Mouse (Mus musculus): ENCODE measurements at regions not wholly inside any gene's neighbourhood (a gene's known extent, or its start where the extent isn't known, plus 50 kb on each side); places are given as distances from the start of the nearest gene placed in this dataset.

DNA sequence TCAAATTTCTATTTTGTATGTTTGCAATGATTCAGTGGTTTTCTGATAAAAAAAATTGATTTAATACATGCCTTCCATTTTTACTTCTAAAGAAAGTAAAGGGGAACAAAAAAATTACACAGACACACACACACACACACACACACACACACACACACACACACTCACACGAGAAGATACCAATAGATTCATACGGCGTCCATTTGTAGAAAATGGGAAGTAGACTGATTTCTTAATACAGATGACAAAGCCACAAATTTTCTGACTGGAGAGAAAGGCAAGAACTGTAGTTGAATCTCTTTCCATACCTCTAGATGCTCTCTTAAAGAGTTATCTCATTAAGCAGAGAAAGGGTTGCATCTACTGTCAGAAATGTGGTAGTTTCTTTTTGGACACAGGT is 424.9 kb upstream of the Dcn start:
- Histone ChIP-seq H3K4me3 (ENCODE audit: low read depth, low read length) (no peak overlapping the region), H3K4me2 (no peak overlapping the region), H3K36me3 (ENCODE audit: control insufficient read depth, insufficient read depth, low read length) (no peaks in the 10 kb centered on the region), H3K9ac (ENCODE audit: low read length) (no peak overlapping the region), H3K27me3 (ENCODE audit: control insufficient read depth, insufficient read depth, low read length) (no peaks in the 10 kb centered on the region), H3K27ac (ENCODE audit: low read depth, low read length) (no peak overlapping the region), H3K4me1 (ENCODE audit: control insufficient read depth, insufficient read depth, low read length) (no peaks in the 10 kb centered on the region), H3K9me3 (ENCODE audit: control insufficient read depth, low read length) (no peaks in the 10 kb centered on the region)
- DNase-seq (ENCODE audit: low spot score, missing footprints): no peak
- ATAC-seq (ENCODE audit: low FRiP score): no peak
- 90% methylated on average over 3 of the region's 3 CpGs for WGBS

- Histone ChIP-seq H3K36me3 (ENCODE audit: control insufficient read depth, insufficient read depth, low read length) (no peaks in the 10 kb centered on the region), H3K27me3 (ENCODE audit: control insufficient read depth, insufficient read depth, low read length) (no peaks in the 10 kb centered on the region), H3K4me1 (ENCODE audit: control insufficient read depth, insufficient read depth, low read length) (no peaks in the 10 kb centered on the region), H3K4me2 (no peak overlapping the region), H3K4me3 (ENCODE audit: low read depth, low read length) (no peak overlapping the region), H3K9ac (ENCODE audit: low read length) (no peak overlapping the region), H3K9me3 (ENCODE audit: control insufficient read depth, low read length) (no peaks in the 10 kb centered on the region), H3K27ac (ENCODE audit: low read depth, low read length) (no peak overlapping the region)
- 85% methylated on average over 3 of the region's 3 CpGs for WGBS
- no peak for DNase-seq (ENCODE audit: low spot score, missing footprints)
- no peak for ATAC-seq (ENCODE audit: low FRiP score)
Measured at GRCm38 (mm10) chr10:97061961-97062360, 417.4 kb upstream of the Dcn start.

- Histone ChIP-seq H3K9ac (ENCODE audit: low read length) (no peak overlapping the region), H3K27ac (ENCODE audit: low read depth, low read length) (no peak overlapping the region), H3K27me3 (ENCODE audit: control insufficient read depth, insufficient read depth, low read length) (no peaks in the 10 kb centered on the region), H3K36me3 (ENCODE audit: control insufficient read depth, insufficient read depth, low read length) (no peaks in the 10 kb centered on the region), H3K4me1 (ENCODE audit: control insufficient read depth, insufficient read depth, low read length) (no peaks in the 10 kb centered on the region), H3K4me3 (ENCODE audit: low read depth, low read length) (no peak overlapping the region), H3K9me3 (ENCODE audit: control insufficient read depth, low read length) (no peaks in the 10 kb centered on the region), H3K4me2 (no peak overlapping the region)
- ATAC-seq (ENCODE audit: low FRiP score) (no peak), DNase-seq (ENCODE audit: low spot score, missing footprints) (no peak)
Measured at GRCm38 (mm10) chr10:97064546-97064945, 414.9 kb upstream of the Dcn start.

DNA sequence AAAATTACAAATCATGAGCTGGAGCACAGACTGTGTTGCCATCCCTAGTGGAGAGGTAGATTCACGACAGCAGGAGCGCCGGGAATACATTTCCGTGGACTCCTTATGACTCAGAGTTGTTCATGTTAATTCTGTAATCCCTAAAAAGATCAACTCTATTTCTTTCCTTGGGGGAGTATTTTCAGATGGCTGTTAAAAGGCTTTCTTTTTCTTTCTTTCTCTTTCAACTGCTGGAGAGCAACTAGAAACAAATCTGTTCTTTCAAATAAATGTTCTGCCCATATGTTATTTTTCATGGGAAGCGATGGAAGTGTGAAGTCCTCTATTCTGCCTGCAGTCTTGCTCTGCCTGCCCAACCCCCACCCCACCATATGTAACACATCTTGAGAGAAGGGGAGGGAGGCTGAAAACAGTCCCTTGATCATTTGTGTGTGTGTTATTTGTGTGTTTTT is 401.4 kb upstream of the Dcn start:
- 85% methylated on average over 5 of the region's 5 CpGs for WGBS
- ATAC-seq (ENCODE audit: low FRiP score) (no peak), DNase-seq (ENCODE audit: low spot score, missing footprints) (no peak)

DNA sequence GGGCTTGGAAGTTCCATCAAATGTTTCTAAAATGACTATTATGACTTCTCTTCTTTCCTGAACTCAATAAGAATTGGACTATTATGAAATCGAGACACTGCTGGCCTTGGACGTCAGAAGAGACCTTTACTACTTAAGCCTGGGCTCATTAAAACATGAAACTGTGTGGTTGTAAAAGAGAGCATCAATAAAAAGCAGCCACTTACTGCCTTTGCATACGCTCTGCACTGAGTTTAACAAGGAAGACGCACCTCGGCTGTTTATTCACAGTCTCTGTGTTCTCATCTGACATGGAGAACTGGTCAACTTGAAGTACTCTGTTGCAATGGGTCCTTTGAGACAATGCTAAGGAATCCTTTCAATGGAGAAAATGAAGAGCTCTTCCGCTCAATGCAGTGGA is 399.8 kb upstream of the Dcn start:
- ATAC-seq (ENCODE audit: low FRiP score): no peak

More for the DNA sequence above, 401.4 kb upstream of the Dcn start:
- Histone ChIP-seq H3K36me3 (ENCODE audit: control insufficient read depth, insufficient read depth, low read length) (no peaks in the 10 kb centered on the region), H3K9ac (ENCODE audit: low read length) (no peak overlapping the region), H3K4me2 (no peak overlapping the region), H3K27me3 (ENCODE audit: control insufficient read depth, insufficient read depth, low read length) (no peaks in the 10 kb centered on the region), H3K27ac (ENCODE audit: low read depth, low read length) (no peak overlapping the region), H3K4me1 (ENCODE audit: control insufficient read depth, insufficient read depth, low read length) (no peaks in the 10 kb centered on the region), H3K9me3 (ENCODE audit: control insufficient read depth, low read length) (no peaks in the 10 kb centered on the region), H3K4me3 (ENCODE audit: low read depth, low read length) (no peak overlapping the region)

DNA sequence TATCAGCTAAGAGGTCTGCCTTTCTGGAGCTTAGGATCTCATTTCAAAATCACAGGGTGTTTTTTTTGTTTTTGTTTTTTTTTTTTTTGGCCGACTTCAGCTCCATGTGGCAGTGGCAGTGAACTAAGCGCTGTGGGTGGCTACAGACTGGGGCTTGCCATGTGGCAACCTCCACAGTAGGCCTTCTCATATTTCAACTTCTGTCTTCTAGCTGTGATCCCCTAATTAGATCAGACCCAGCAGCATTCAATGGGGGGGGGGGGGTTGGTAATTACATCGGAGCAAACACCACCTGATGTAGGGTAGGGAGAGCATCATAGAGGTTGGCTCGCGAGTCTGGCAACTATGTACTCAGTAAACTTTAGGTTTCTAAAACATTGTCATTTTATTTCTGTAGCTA is 392.1 kb upstream of the Dcn start:
- Histone ChIP-seq H3K27ac (ENCODE audit: low read depth, low read length) (no peak overlapping the region), H3K36me3 (ENCODE audit: control insufficient read depth, insufficient read depth, low read length) (no peaks in the 10 kb centered on the region), H3K27me3 (ENCODE audit: control insufficient read depth, insufficient read depth, low read length) (no peaks in the 10 kb centered on the region), H3K4me1 (ENCODE audit: control insufficient read depth, insufficient read depth, low read length) (no peaks in the 10 kb centered on the region), H3K4me3 (ENCODE audit: low read depth, low read length) (no peak overlapping the region), H3K9ac (ENCODE audit: low read length) (no peak overlapping the region), H3K9me3 (ENCODE audit: control insufficient read depth, low read length) (no peaks in the 10 kb centered on the region), H3K4me2 (no peak overlapping the region)
- DNase-seq (ENCODE audit: low spot score, missing footprints) (no peak), ATAC-seq (ENCODE audit: low FRiP score) (no peak)
- WGBS: 78% methylated on average over 5 of the region's 5 CpGs

More for the DNA sequence above, 399.8 kb upstream of the Dcn start:
- H3K4me1 ChIP-seq (ENCODE audit: control insufficient read depth, insufficient read depth, low read length): no peaks in the 10 kb centered on the region
- H3K4me3 ChIP-seq (ENCODE audit: low read depth, low read length): no peak overlapping the region
- no peaks in the 10 kb centered on the region for H3K27me3 ChIP-seq (ENCODE audit: control insufficient read depth, insufficient read depth, low read length)
- no peak overlapping the region for H3K9ac ChIP-seq (ENCODE audit: low read length)
- no peaks in the 10 kb centered on the region for H3K9me3 ChIP-seq (ENCODE audit: control insufficient read depth, low read length)
- no peak overlapping the region for H3K4me2 ChIP-seq
- 84% methylated on average over 6 of the region's 6 CpGs for WGBS
- H3K36me3 ChIP-seq (ENCODE audit: control insufficient read depth, insufficient read depth, low read length): no peaks in the 10 kb centered on the region
- DNase-seq (ENCODE audit: low spot score, missing footprints): no peak
- no peak overlapping the region for H3K27ac ChIP-seq (ENCODE audit: low read depth, low read length)

DNA sequence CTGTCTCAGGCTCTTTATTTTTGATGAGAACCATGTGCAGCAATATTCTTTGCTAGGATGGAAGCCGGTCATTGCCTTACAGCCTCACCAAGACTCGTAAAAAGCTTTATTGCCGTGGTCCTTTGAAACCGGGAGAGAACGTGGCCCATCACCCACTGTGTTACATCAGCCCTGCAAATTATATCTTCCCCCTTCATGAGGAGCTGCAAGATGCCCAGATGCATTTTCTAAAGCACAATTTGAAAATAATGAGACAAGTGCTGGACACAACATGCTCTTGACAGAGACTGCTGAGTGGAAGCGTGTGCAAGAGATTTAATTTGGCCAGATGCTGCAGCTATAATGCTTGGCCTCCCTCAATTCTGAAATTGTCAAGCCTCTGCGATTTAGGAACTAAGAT is 389.2 kb upstream of the Dcn start:
- no peak for ATAC-seq (ENCODE audit: low FRiP score)
- no peaks in the 10 kb centered on the region for H3K36me3 ChIP-seq (ENCODE audit: control insufficient read depth, insufficient read depth, low read length)
- H3K4me2 ChIP-seq: no peak overlapping the region
- 87% methylated on average over 7 of the region's 7 CpGs for WGBS
- no peaks in the 10 kb centered on the region for H3K4me1 ChIP-seq (ENCODE audit: control insufficient read depth, insufficient read depth, low read length)
- H3K27ac ChIP-seq (ENCODE audit: low read depth, low read length): no peak overlapping the region
- H3K4me3 ChIP-seq (ENCODE audit: low read depth, low read length): no peak overlapping the region
- no peaks in the 10 kb centered on the region for H3K9me3 ChIP-seq (ENCODE audit: control insufficient read depth, low read length)
- H3K9ac ChIP-seq (ENCODE audit: low read length): no peak overlapping the region
- H3K27me3 ChIP-seq (ENCODE audit: control insufficient read depth, insufficient read depth, low read length): no peaks in the 10 kb centered on the region
- DNase-seq (ENCODE audit: low spot score, missing footprints): no peak

GRCm38 (mm10) chr10:97093886-97094285 is 385.5 kb upstream of the Dcn start:
- H3K4me3 ChIP-seq (ENCODE audit: low read depth, low read length): no peak overlapping the region
- no peaks in the 10 kb centered on the region for H3K4me1 ChIP-seq (ENCODE audit: control insufficient read depth, insufficient read depth, low read length)
- H3K27ac ChIP-seq (ENCODE audit: low read depth, low read length): no peak overlapping the region
- ATAC-seq (ENCODE audit: low FRiP score) (no peak), DNase-seq (ENCODE audit: low spot score, missing footprints) (no peak)
- no peak overlapping the region for H3K9ac ChIP-seq (ENCODE audit: low read length)
- no peaks in the 10 kb centered on the region for H3K36me3 ChIP-seq (ENCODE audit: control insufficient read depth, insufficient read depth, low read length)
- H3K27me3 ChIP-seq (ENCODE audit: control insufficient read depth, insufficient read depth, low read length): no peaks in the 10 kb centered on the region
- WGBS: 26% methylated on average over 3 of the region's 3 CpGs
- no peaks in the 10 kb centered on the region for H3K9me3 ChIP-seq (ENCODE audit: control insufficient read depth, low read length)
- no peak overlapping the region for H3K4me2 ChIP-seq

DNA sequence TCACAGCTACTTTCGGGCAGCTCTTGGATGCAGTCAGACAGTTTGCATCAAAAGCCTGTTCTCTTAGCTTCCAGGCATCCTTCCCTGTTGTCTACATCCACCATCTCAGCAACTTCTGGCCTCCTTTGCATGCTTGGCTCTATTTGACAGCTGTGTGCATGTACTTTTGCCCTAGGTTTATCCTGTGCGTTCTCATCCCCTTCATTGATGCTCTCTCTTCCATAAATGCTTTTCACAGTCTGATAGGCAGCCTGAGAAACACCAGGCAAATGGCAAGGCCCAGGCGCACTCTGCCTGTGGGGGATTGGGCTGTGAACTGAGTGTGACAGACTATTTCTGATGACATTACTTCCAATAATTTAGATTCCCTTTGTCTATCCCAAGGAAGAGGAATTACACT is 364.9 kb upstream of the Dcn start:
- ATAC-seq (ENCODE audit: low FRiP score): no peak
- H3K27ac ChIP-seq (ENCODE audit: low read depth, low read length): no peak overlapping the region

GRCm38 (mm10) chr10:97122693-97123092 is 356.7 kb upstream of the Dcn start:
- no peaks in the 10 kb centered on the region for H3K36me3 ChIP-seq (ENCODE audit: control insufficient read depth, insufficient read depth, low read length)
- no peaks in the 10 kb centered on the region for H3K27me3 ChIP-seq (ENCODE audit: control insufficient read depth, insufficient read depth, low read length)
- no peak overlapping the region for H3K4me3 ChIP-seq (ENCODE audit: low read depth, low read length)
- WGBS: 85% methylated on average over 1 of the region's 1 CpGs
- ATAC-seq (ENCODE audit: low FRiP score) (no peak), DNase-seq (ENCODE audit: low spot score, missing footprints) (no peak)
- H3K4me1 ChIP-seq (ENCODE audit: control insufficient read depth, insufficient read depth, low read length): no peaks in the 10 kb centered on the region; the same call in 1 of the 2 replicates
- H3K9me3 ChIP-seq (ENCODE audit: control insufficient read depth, low read length): no peaks in the 10 kb centered on the region
- H3K27ac ChIP-seq (ENCODE audit: low read depth, low read length): no peak overlapping the region
- no peak overlapping the region for H3K9ac ChIP-seq (ENCODE audit: low read length)
- no peak overlapping the region for H3K4me2 ChIP-seq

More for the DNA sequence above, 364.9 kb upstream of the Dcn start:
- 72% methylated on average over 3 of the region's 3 CpGs for WGBS
- no peak for DNase-seq (ENCODE audit: low spot score, missing footprints)
- H3K9ac ChIP-seq (ENCODE audit: low read length): no peak overlapping the region
- H3K4me1 ChIP-seq (ENCODE audit: control insufficient read depth, insufficient read depth, low read length): no peaks in the 10 kb centered on the region; the same call in 1 of the 2 replicates
- no peaks in the 10 kb centered on the region for H3K27me3 ChIP-seq (ENCODE audit: control insufficient read depth, insufficient read depth, low read length)
- no peak overlapping the region for H3K4me2 ChIP-seq
- no peaks in the 10 kb centered on the region for H3K36me3 ChIP-seq (ENCODE audit: control insufficient read depth, insufficient read depth, low read length)
- no peaks in the 10 kb centered on the region for H3K9me3 ChIP-seq (ENCODE audit: control insufficient read depth, low read length)
- H3K4me3 ChIP-seq (ENCODE audit: low read depth, low read length): no peak overlapping the region
